Comparison of ENCODE assay signal across 14 mouse cellular contexts in genomic region chr5:98995767-98996166, GRCm38 (mm10). TPM values are rescaled to one million over a fixed set of nuclear protein-coding genes. Genes with fewer than 3 reads are reported as not detected.
DNase-seq lines count a peak whose midpoint lies in the region; ATAC-seq lines count a peak whose summit lies in the region.
"Had no signal": no experiment of that assay in that cellular context is flagged by ENCODE, and none has a peak within 500 bp of the region (broad histone marks: within the 10 kb centered on the region; RNA-seq: fewer than 3 reads in every experiment).

No protein-coding gene starts in this region.

- H3K9me3 ChIP-seq in midbrain, embryonic 12.5 days, result no peaks in the 10 kb centered on the region
- H3K9me3 ChIP-seq in midbrain, embryonic 10.5 days (replicated peaks), result no peaks in the 10 kb centered on the region
- no peaks in the 10 kb centered on the region for H3K9me3 ChIP-seq in forebrain, embryonic 16.5 days (ENCODE audit: control insufficient read depth, low read length)
- H3K9me3 ChIP-seq: intestine, embryonic 15.5 days; limb, embryonic 10.5 days had no signal

- H3K27me3 ChIP-seq in midbrain, embryonic 12.5 days, result no peaks in the 10 kb centered on the region
- no peaks in the 10 kb centered on the region for H3K27me3 ChIP-seq in midbrain, embryonic 10.5 days (ENCODE audit: low read depth, poor library complexity, severe bottlenecking)
- H3K27me3 ChIP-seq in forebrain, embryonic 16.5 days (replicated peaks; ENCODE audit: control insufficient read depth, insufficient read depth, low read length), result no peaks in the 10 kb centered on the region
- H3K27me3 ChIP-seq: intestine, embryonic 15.5 days had no signal

- H3K36me3 ChIP-seq in midbrain, embryonic 12.5 days, result no peaks in the 10 kb centered on the region
- no peaks in the 10 kb centered on the region for H3K36me3 ChIP-seq in midbrain, embryonic 10.5 days
- no peaks in the 10 kb centered on the region for H3K36me3 ChIP-seq in forebrain, embryonic 16.5 days (ENCODE audit: control insufficient read depth, insufficient read depth)
- H3K36me3 ChIP-seq: intestine, embryonic 15.5 days; limb, embryonic 10.5 days had no signal

- peaks cover 7% of the 10 kb centered on the region; the same call in 1 of the 2 replicates for H3K4me1 ChIP-seq in midbrain, embryonic 12.5 days
- peaks cover 13% of the 10 kb centered on the region for H3K4me1 ChIP-seq in midbrain, embryonic 10.5 days
- peaks cover 5% of the 10 kb centered on the region for H3K4me1 ChIP-seq in forebrain, embryonic 16.5 days (replicated peaks; ENCODE audit: control insufficient read depth, insufficient read depth, low read length)
- H3K4me1 ChIP-seq: intestine, embryonic 15.5 days; limb, embryonic 10.5 days had no signal

- H3K9ac ChIP-seq in midbrain, embryonic 12.5 days (replicated peaks), result no peak overlapping the region
- H3K9ac ChIP-seq in forebrain, embryonic 16.5 days (replicated peaks; ENCODE audit: low read depth, low read length), result no peak overlapping the region
- H3K9ac ChIP-seq: intestine, embryonic 15.5 days had no signal

- DNase-seq in midbrain, embryonic 10.5 days (ENCODE audit: low spot score), result no peak
- DNase-seq in lung, postnatal 10 days, result peak; percentile 59
- DNase-seq in retina, postnatal 1 day, result peak; percentile 78
- DNase-seq in adrenal gland, adult 8-10 months, result no peak
- no peak for DNase-seq in left cerebral cortex, adult 18-20 months (ENCODE audit: low spot score in 2 of 2)
- DNase-seq: cerebellum, adult 9-10 months; embryo, embryonic 11 days; heart, postnatal 10 days; kidney, postnatal 25 days had no signal

- H3K27ac ChIP-seq in midbrain, embryonic 12.5 days (replicated peaks), result no peak overlapping the region
- H3K27ac ChIP-seq in midbrain, embryonic 10.5 days (replicated peaks), result no peak overlapping the region
- no peak overlapping the region for H3K27ac ChIP-seq in forebrain, embryonic 16.5 days (ENCODE audit: low read length)
- H3K27ac ChIP-seq: intestine, embryonic 15.5 days; limb, embryonic 10.5 days had no signal

- 52% methylated on average over 4 of the region's 4 CpGs for WGBS in midbrain, embryonic 12.5 days
- 79% methylated on average over 4 of the region's 4 CpGs for WGBS in midbrain, embryonic 10.5 days
- WGBS in forebrain, embryonic 16.5 days, result 12% methylated on average over 4 of the region's 4 CpGs

- H3K4me2 ChIP-seq in midbrain, embryonic 12.5 days (replicated peaks), result no peak overlapping the region
- no peak overlapping the region for H3K4me2 ChIP-seq in forebrain, embryonic 16.5 days (ENCODE audit: low read length)
- H3K4me2 ChIP-seq: intestine, embryonic 15.5 days had no signal

- peak; percentile 62; the same call in 1 of the 2 replicates for ATAC-seq in midbrain, embryonic 12.5 days (ENCODE audit: low FRiP score, low read depth)
- ATAC-seq in forebrain, embryonic 16.5 days, result peak; percentile 31; the same call in 1 of the 2 replicates
- ATAC-seq: intestine, embryonic 15.5 days had no signal

- no peak overlapping the region for H3K4me3 ChIP-seq in midbrain, embryonic 12.5 days
- no peak overlapping the region for H3K4me3 ChIP-seq in midbrain, embryonic 10.5 days
- H3K4me3 ChIP-seq in forebrain, embryonic 16.5 days (replicated peaks; ENCODE audit: low read length), result no peak overlapping the region
- H3K4me3 ChIP-seq: erythroblast, embryonic 14.5 days; intestine, embryonic 15.5 days; limb, embryonic 10.5 days had no signal

RNA-seq across cellular contexts. Expression of gene Prkg2, which starts 41.4 kb away (rescaled TPM):
- polyA plus RNA-seq in midbrain, embryonic 12.5 days (2016; fragmentation: Nextera tagmentation; extraction: Ambion mirVana), result 2.1 and 4.5 TPM in 2 replicates
- 0.90 and 1.6 TPM in 2 replicates for polyA plus RNA-seq in midbrain, embryonic 10.5 days (2016; fragmentation: Nextera tagmentation; extraction: Ambion mirVana)
- 0.90 and 1.3 TPM in 2 replicates for polyA plus RNA-seq in forebrain, embryonic 16.5 days (2015; fragmentation: Nextera tagmentation; extraction: Ambion mirVana)
- total RNA-seq in adrenal gland, adult 8-10 months (2022), result 1 to 10 TPM; 4.9 to 8.1 (median 6.9) TPM
- total RNA-seq in left cerebral cortex, adult 18-20 months (2021), result 10 to 100 TPM; 11.9 to 15.5 TPM
- polyA plus RNA-seq: erythroblast, embryonic 14.5 days had no signal

Comparison
In these comparisons a context has a peak if more than half of its experiments do, and no peak if none do; other contexts are left out.
1. DNase-seq: peak in lung, postnatal 10 days (single experiment) and retina, postnatal 1 day (single experiment); none in midbrain, embryonic 10.5 days (single experiment), adrenal gland, adult 8-10 months (single experiment) and left cerebral cortex, adult 18-20 months (0 of 2).